Mouse (Mus musculus) left cerebral cortex, adult 2 months (tissue): ENCODE measurements around the gene Slc24a1. TPM values are rescaled to one million over a fixed set of nuclear protein-coding genes. Genes with fewer than 3 reads are reported as not detected.

Experiments used
- DNase-seq, 2 experiments: peaks; one replicate each; pipeline ENCODE4 v3.0.0; 2021 to 2022; ENCODE audit warnings: low spot score in 2 of 2, mixed read lengths in 1 of 2; ENCODE audit errors: extremely low spot score in 1 of 2
- H3K27ac ChIP-seq: fragments of 200-600 bp; 2 replicates; pipeline ENCODE4 v1.8.1; 2022
- H3K4me3 ChIP-seq: fragments of 200-600 bp; 2 replicates; pipeline ENCODE4 v1.8.1; 2022
- CTCF ChIP-seq: fragments of 200-600 bp; IDR thresholded peaks from 2 replicates; pipeline ENCODE4 v1.8.1; 2022; ENCODE audit warnings: antibody characterized with exemption, mild to moderate bottlenecking, moderate library complexity
- intact Hi-C: fragments of 180-260 bp; cut with DNase I; formaldehyde crosslinking; loops from one replicate; pipeline ENCODE4 v1.15.1; 2025
- microRNA-seq, 2 experiments: library from miRNA; unstranded; fragments of <30 nt; microRNA quantifications; one replicate each; pipeline ENCODE4 v1.2.0; 2021
- total RNA-seq, 2 experiments: library from RNA; stranded (reverse); gene quantifications; 2 replicates each; pipeline ENCODE4 v1.2.3; 2021

The Slc24a1 gene
- total RNA-seq, 2 experiments from 2014 or later, result 0.07 TPM; not detected in 1

DNA sequence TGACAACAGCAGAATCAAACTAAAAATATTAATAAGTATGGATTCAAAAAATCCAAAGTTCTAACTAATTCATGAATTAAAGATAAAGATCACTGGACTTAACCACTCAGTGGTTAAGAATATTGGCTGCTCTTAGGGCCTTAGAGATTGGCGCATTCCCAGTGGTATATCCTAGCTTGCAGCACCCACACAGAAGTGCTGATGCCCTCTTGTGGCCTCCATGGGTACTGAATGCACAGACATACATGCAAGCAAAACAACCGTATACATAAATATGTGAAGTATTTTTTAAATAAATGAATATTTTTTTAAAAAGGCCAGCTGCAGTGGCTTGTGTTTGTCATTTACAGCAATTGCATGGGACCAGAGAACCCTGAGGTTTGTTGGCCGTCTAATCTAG is 48.0 kb downstream of the Slc24a1 start:
- DNase-seq, result peak; percentile 57 to 66
- TF ChIP-seq CTCF, result peak; percentile 93
- Histone ChIP-seq H3K4me3 (no peak overlapping the region), H3K27ac (no peak overlapping the region)
- intact Hi-C loops, result loop anchor here (2.0 kb wide), 1 partner anchor 57 kb away; the partner anchor contains the start of gene Ints14

GRCm38 (mm10) chr9:64902866-64903265 is 48.5 kb downstream of the Slc24a1 start:
- no peak overlapping the region for H3K27ac ChIP-seq
- no peak for DNase-seq
- intact Hi-C loops, result loop anchor here (2.0 kb wide), 1 partner anchor 58 kb away; the partner anchor contains the start of gene Ints14
- H3K4me3 ChIP-seq, result no peak overlapping the region
- no peak for TF ChIP-seq CTCF

DNA sequence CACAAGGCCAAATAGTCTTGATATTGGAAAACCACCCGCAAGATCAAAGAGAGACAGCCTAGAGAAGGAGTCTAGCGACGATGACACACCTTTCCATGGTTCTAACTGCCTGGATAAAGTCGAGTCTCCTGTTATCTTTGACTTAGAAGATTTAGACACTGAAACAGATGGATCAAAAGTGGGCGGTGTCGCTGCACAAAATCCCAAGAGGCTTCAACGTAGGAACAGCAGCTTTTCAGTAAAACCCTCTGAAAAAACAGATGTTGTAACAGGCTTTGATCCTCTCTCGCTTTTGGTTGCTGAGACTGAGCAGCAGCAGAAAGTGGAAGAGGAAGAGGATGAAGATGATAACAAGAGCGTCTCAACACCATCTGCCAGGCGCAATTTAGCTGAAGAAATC is 54.8 kb downstream of the Slc24a1 start:
- peak overlapping the region; percentile 47; the same call in 1 of the 2 replicates for H3K27ac ChIP-seq
- DNase-seq, result no peak
- intact Hi-C loops, result no loop called here
- no peak overlapping the region for H3K4me3 ChIP-seq
- TF ChIP-seq CTCF, result no peak

GRCm38 (mm10) chr9:64886008-64886407 is 65.4 kb downstream of the Slc24a1 start:
- Histone ChIP-seq H3K27ac (no peak overlapping the region; the same call in 1 of the 2 replicates), H3K4me3 (no peak overlapping the region)
- no peak for DNase-seq
- TF ChIP-seq CTCF, result no peak
- intact Hi-C loops, result no loop called here

Small RNAs within 50 kb of the gene (microRNA-seq; reads per million reads assigned to microRNA genes)
- 0 reads per million in 2 experiments for gene Gm25640

Other genes with a start within 250 kb of the Slc24a1 start
- gene Rab11a, start 213.8 kb downstream of the Slc24a1 start, total RNA-seq, result 100 to 1,000 TPM; 232 to 250 TPM
- gene Dennd4a, start 140.3 kb downstream of the Slc24a1 start, total RNA-seq, result 10 to 100 TPM; 58.8 to 63.3 TPM
- gene Ints14, start 9.3 kb upstream of the Slc24a1 start, total RNA-seq, result 10 to 100 TPM; 19.4 to 22.2 TPM
- 100 to 1,000 TPM; 148 to 158 TPM for gene Hacd3, start 70.1 kb upstream of the Slc24a1 start, total RNA-seq
- 100 to 1,000 TPM; 166 to 172 TPM for gene Dpp8, start 80.8 kb upstream of the Slc24a1 start, total RNA-seq
- gene Igdcc4, start 149.9 kb upstream of the Slc24a1 start, total RNA-seq, result 10 to 100 TPM; 31.8 to 33.7 TPM
- 1 to 10 TPM; 2.0 to 2.5 TPM for gene Igdcc3, start 189.6 kb upstream of the Slc24a1 start, total RNA-seq
- 1 to 10 TPM; 3.6 to 4.0 TPM for gene Parp16, start 243.7 kb upstream of the Slc24a1 start, total RNA-seq